Mouse (Mus musculus) stomach, postnatal 0 days (tissue): ENCODE results near the gene Trpm3. TPM values are rescaled to one million over a fixed set of nuclear protein-coding genes. Genes with fewer than 3 reads are reported as not detected.

Source experiments
- ATAC-seq: fragments of 200-750 bp; cut with Nextera tagmentation; 2 replicates; pipeline ENCODE4 v1.8.0; 2017; ENCODE audit not compliant: low FRiP score, low TSS enrichment
- DNase-seq: peaks from one replicate; pipeline ENCODE4 v3.0.0-alpha.2; 2016; ENCODE audit warnings: low spot score
- H3K27ac ChIP-seq: fragments of 300-500 bp; sonication (generic); replicated peaks from 2 replicates; pipeline ENCODE4 v1.5.1; 2014; ENCODE audit warnings: mild to moderate bottlenecking, control low read depth
- H3K27me3 ChIP-seq: fragments of 300-500 bp; sonication (generic); 2 replicates; pipeline ENCODE4 v1.6.1; 2014; ENCODE audit warnings: low read length; ENCODE audit not compliant: control insufficient read depth, insufficient read depth
- H3K36me3 ChIP-seq: fragments of 300-500 bp; sonication (generic); 2 replicates; pipeline ENCODE4 v1.6.1; 2014; ENCODE audit warnings: low read length, mixed read lengths; ENCODE audit not compliant: control insufficient read depth, insufficient read depth
- H3K4me1 ChIP-seq: fragments of 300-500 bp; sonication (generic); replicated peaks from 2 replicates; pipeline ENCODE4 v1.6.1; 2014; ENCODE audit warnings: antibody characterized with exemption; ENCODE audit not compliant: control insufficient read depth, insufficient read depth
- H3K4me2 ChIP-seq: fragments of 300-500 bp; sonication (generic); replicated peaks from 2 replicates; pipeline ENCODE4 v1.6.1; 2014; ENCODE audit warnings: low read depth, mild to moderate bottlenecking, control low read depth, moderate library complexity
- H3K4me3 ChIP-seq: fragments of 300-500 bp; sonication (generic); 2 replicates; pipeline ENCODE4 v1.5.1; 2014; ENCODE audit warnings: low read depth, low read length, control low read depth
- H3K9ac ChIP-seq: fragments of 300-500 bp; sonication (generic); 2 replicates; pipeline ENCODE4 v1.6.1; 2014; ENCODE audit warnings: mild to moderate bottlenecking, low read length, control low read depth, mixed read lengths
- H3K9me3 ChIP-seq: fragments of 300-500 bp; sonication (generic); 2 replicates; pipeline ENCODE4 v1.6.1; 2016; ENCODE audit warnings: low read length; ENCODE audit not compliant: control insufficient read depth
- CTCF ChIP-seq: IDR thresholded peaks from 2 replicates; pipeline ENCODE4 v1.5.1; 2016; ENCODE audit warnings: antibody characterized with exemption, low read depth, mild to moderate bottlenecking, moderate library complexity
- EP300 ChIP-seq: optimal IDR thresholded peaks from 2 replicates; pipeline ENCODE3; 2016; ENCODE audit warnings: antibody characterized with exemption
- WGBS: fragments of 180-500 bp; shearing (Covaris S2); extraction: QIAGEN DNeasy Blood & Tissue Kit; methylation state at CpG from one replicate; pipeline ENCODE4 v1.1.7; 2014; 5-methylcytosine and 5-hydroxymethylcytosine counted together
- polyA plus RNA-seq: library from polyadenylated mRNA; unstranded; fragments of >200 nt; fragmentation: Nextera tagmentation; extraction: Ambion mirVana; gene quantifications from 2 replicates; pipeline ENCODE4 v1.2.1, GENCODE M21; 2015

Trpm3 gene
- polyA plus RNA-seq, 1 experiment from 2014 or later, result 0.33 TPM

DNA sequence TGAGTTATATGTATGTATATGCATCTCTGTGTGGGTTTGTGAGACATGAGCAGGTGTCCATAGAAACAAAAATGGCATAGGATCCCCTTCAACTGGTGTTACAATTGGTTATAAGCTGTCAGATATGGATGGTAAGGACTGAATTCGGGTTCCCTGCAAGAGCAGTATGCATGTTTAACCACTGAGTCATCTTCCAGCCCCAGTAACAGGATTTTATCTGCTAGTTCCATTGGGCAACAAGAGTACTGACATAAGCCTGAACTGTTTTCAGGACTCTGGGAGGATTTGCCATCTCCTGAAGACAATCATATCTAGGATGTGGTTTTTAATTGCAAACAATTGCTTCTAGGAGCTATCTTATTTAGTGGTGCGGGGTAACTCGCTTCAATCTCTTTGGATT is 534.0 kb downstream of the Trpm3 start:
- Histone ChIP-seq H3K9ac (no peak overlapping the region), H3K27ac (no peak overlapping the region), H3K4me2 (no peak overlapping the region), H3K9me3 (no peaks in the 10 kb centered on the region), H3K4me3 (no peak overlapping the region), H3K36me3 (no peaks in the 10 kb centered on the region), H3K4me1 (no peaks in the 10 kb centered on the region), H3K27me3 (no peaks in the 10 kb centered on the region)
- WGBS, result 84% methylated on average over 3 of the region's 3 CpGs
- ATAC-seq (no peak), DNase-seq (no peak)
- TF ChIP-seq EP300 (no peak), CTCF (no peak)

DNA sequence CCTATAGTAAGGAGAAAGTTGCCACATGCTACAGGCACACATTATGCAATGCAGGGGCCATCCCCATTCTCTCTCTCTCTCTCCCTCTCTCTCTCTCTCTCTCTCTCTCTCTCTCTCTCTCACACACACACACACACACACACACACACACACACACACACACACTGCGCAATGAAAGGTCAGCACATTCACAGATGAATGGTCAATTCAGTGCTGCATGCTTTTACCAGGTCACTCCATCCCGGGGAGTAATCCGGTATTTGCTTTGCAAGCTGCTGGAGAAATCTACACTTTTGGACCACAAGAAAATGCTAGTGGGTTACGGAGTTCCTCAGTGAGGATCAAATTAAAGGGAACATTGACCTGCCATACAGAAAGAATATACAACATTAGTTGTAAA is 537.4 kb downstream of the Trpm3 start:
- Histone ChIP-seq H3K4me2 (no peak overlapping the region), H3K36me3 (no peaks in the 10 kb centered on the region), H3K27me3 (no peaks in the 10 kb centered on the region), H3K4me3 (no peak overlapping the region), H3K9ac (no peak overlapping the region), H3K27ac (no peak overlapping the region), H3K4me1 (no peaks in the 10 kb centered on the region), H3K9me3 (no peaks in the 10 kb centered on the region)
- ATAC-seq, result no peak
- WGBS, result 83% methylated on average over 4 of the region's 4 CpGs
- no peak for TF ChIP-seq EP300
- TF ChIP-seq CTCF, result no peak
- DNase-seq, result no peak

DNA sequence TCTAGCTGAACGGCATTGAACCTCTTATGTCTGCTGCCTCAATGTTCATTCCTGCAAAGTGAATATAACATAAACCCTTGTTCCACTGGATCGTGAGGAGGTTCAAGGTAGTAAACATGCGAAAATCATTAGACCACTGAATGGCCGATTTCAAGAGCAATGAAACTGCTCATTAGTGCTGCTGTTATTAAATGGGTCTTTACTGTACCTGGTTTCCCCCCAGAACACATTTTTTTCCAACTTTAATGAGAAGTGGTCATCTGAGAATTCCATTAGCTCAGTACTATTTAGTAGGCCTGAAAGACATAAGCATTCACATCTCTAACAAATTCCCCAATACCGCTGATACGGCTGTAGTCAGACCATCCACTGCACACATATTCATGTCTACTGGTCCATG is 543.4 kb downstream of the Trpm3 start:
- ATAC-seq (no peak), DNase-seq (no peak)
- H3K27ac ChIP-seq, result no peak overlapping the region
- no peaks in the 10 kb centered on the region for H3K27me3 ChIP-seq
- no peak for TF ChIP-seq CTCF
- TF ChIP-seq EP300, result no peak
- no peaks in the 10 kb centered on the region for H3K36me3 ChIP-seq
- no peaks in the 10 kb centered on the region for H3K4me1 ChIP-seq
- no peak overlapping the region for H3K4me3 ChIP-seq
- H3K4me2 ChIP-seq, result no peak overlapping the region
- H3K9me3 ChIP-seq, result no peaks in the 10 kb centered on the region
- no peak overlapping the region for H3K9ac ChIP-seq
- WGBS, result 89% methylated on average over 6 of the region's 6 CpGs

DNA sequence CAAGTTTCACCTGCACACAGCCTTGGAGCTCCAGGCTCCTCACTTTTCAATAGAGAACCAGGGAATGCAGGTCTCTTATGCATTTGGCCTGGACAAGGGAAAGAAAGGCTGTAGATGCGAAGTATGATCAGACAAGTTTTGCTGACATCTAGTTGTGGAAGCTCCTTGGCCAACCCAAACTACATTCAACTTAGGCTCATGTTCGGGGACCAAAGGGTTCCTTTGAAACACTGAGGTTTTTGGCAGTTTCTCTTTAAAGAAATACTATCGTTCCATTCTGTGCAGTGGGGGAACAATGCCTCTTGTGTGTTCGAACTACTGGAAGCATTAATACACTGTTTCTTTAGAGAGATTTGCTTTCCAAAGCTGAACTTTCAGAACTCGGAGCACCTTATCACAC is 553.1 kb downstream of the Trpm3 start:
- 75% methylated on average over 5 of the region's 5 CpGs for WGBS
- Histone ChIP-seq H3K27ac (no peak overlapping the region), H3K36me3 (no peaks in the 10 kb centered on the region), H3K9me3 (no peaks in the 10 kb centered on the region), H3K4me3 (no peak overlapping the region), H3K27me3 (no peaks in the 10 kb centered on the region), H3K4me1 (no peaks in the 10 kb centered on the region), H3K9ac (no peak overlapping the region), H3K4me2 (no peak overlapping the region)
- no peak for ATAC-seq
- no peak for DNase-seq
- TF ChIP-seq EP300 (no peak), CTCF (no peak)

DNA sequence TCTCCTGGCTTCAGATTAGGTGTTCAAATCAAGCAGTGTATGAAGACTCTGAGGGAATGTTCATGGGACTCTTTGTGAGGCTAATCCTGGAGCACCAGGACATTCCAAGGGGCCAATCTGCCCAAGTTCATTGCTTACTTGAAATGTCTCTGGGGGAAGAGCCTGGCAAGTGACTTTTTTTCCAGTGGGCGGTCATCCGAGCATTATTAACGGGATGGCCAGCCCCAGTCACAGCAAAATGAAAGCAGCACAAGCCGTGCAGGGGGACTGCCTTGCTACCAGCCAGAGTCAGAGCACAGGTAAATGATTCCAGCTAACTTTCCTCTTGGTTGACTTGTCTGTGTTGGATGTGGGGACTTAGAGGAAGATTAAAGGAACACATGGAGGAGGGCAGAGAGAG is 553.7 kb downstream of the Trpm3 start:
- no peak for DNase-seq

DNA sequence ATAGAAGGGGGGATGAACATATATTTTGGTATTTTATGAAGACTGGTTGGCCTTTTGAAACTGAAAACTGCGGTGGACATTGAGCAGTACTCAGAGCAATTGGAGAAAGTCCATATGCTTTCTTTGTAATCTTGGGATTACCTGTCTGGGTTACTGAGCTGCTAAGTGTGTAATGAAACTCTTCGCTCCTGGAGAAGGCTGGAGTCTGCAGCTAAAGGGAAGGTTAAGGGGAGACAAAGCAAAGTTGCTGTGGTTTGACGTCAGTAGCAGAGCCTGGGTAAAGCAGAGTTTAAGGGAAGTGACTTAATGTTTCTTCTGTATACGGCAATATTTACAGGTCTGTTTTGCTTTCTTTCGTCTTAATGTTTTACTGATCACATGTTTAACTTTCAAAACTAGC is 554.1 kb downstream of the Trpm3 start:
- no peaks in the 10 kb centered on the region for H3K4me1 ChIP-seq
- no peak overlapping the region for H3K4me2 ChIP-seq
- no peak overlapping the region for H3K9ac ChIP-seq
- no peak for TF ChIP-seq EP300
- no peak overlapping the region for H3K27ac ChIP-seq
- DNase-seq (no peak), ATAC-seq (no peak)
- 57% methylated on average over 5 of the region's 5 CpGs for WGBS
- H3K4me3 ChIP-seq, result no peak overlapping the region
- H3K9me3 ChIP-seq, result no peaks in the 10 kb centered on the region
- H3K27me3 ChIP-seq, result no peaks in the 10 kb centered on the region
- H3K36me3 ChIP-seq, result no peaks in the 10 kb centered on the region

More for the DNA sequence above, 553.7 kb downstream of the Trpm3 start:
- TF ChIP-seq CTCF (no peak), EP300 (no peak)
- no peaks in the 10 kb centered on the region for H3K4me1 ChIP-seq
- H3K27me3 ChIP-seq, result no peaks in the 10 kb centered on the region
- no peak overlapping the region for H3K27ac ChIP-seq
- H3K4me2 ChIP-seq, result no peak overlapping the region
- no peaks in the 10 kb centered on the region for H3K9me3 ChIP-seq
- H3K4me3 ChIP-seq, result no peak overlapping the region
- no peaks in the 10 kb centered on the region for H3K36me3 ChIP-seq
- WGBS, result 56% methylated on average over 4 of the region's 4 CpGs
- no peak for ATAC-seq
- no peak overlapping the region for H3K9ac ChIP-seq
